Mouse (Mus musculus) heart, embryonic 13.5 days (tissue): ENCODE measurements around the gene Atg10. TPM values are rescaled to one million over a fixed set of nuclear protein-coding genes. Genes with fewer than 3 reads are reported as not detected.

Source experiments
- ATAC-seq: fragments of 200-750 bp; cut with Nextera tagmentation; 2 replicates; pipeline ENCODE4 v1.8.0; 2017; ENCODE audit warnings: moderate TSS enrichment; ENCODE audit not compliant: insufficient number of reproducible peaks, low FRiP score, low TSS enrichment; ENCODE audit errors: extremely low read depth
- H3K27ac ChIP-seq: fragments of 300-500 bp; sonication (generic); replicated peaks from 2 replicates; pipeline ENCODE4 v1.5.1; 2015; ENCODE audit warnings: moderate library complexity, mild to moderate bottlenecking, inconsistent platforms
- H3K27me3 ChIP-seq: fragments of 300-500 bp; sonication (generic); replicated peaks from 2 replicates; pipeline ENCODE4 v1.6.1; 2015; ENCODE audit warnings: mild to moderate bottlenecking, inconsistent platforms
- H3K36me3 ChIP-seq: fragments of 300-500 bp; sonication (generic); 2 replicates; pipeline ENCODE4 v1.6.1; 2015; ENCODE audit warnings: mild to moderate bottlenecking, inconsistent platforms
- H3K4me1 ChIP-seq: fragments of 300-500 bp; sonication (generic); 2 replicates; pipeline ENCODE4 v1.6.1; 2015; ENCODE audit warnings: inconsistent platforms
- H3K4me2 ChIP-seq: fragments of 300-500 bp; sonication (generic); 2 replicates; pipeline ENCODE4 v1.6.1; 2015; ENCODE audit warnings: inconsistent platforms, mild to moderate bottlenecking, moderate library complexity
- H3K4me3 ChIP-seq: fragments of 300-500 bp; sonication (generic); 2 replicates; pipeline ENCODE4 v1.5.1; 2015; ENCODE audit warnings: moderate library complexity, mild to moderate bottlenecking, inconsistent platforms
- H3K9ac ChIP-seq: fragments of 300-500 bp; sonication (generic); 2 replicates; pipeline ENCODE4 v1.6.1; 2015; ENCODE audit warnings: inconsistent platforms, mild to moderate bottlenecking, moderate library complexity
- H3K9me3 ChIP-seq: fragments of 300-500 bp; sonication (generic); 2 replicates; pipeline ENCODE4 v1.6.1; 2016; ENCODE audit warnings: inconsistent platforms
- WGBS: fragments of 180-500 bp; shearing (Covaris S2); methylation state at CpG from one replicate; pipeline ENCODE4 v1.1.7; 2015; ENCODE audit warnings: mixed read lengths; 5-methylcytosine and 5-hydroxymethylcytosine counted together
- polyA plus RNA-seq: library from polyadenylated mRNA; unstranded; fragments of >200 nt; fragmentation: Nextera tagmentation; extraction: Ambion mirVana; gene quantifications from 2 replicates; pipeline ENCODE4 v1.2.1, GENCODE M21; 2015

Gene Atg10
- polyA plus RNA-seq, 1 experiment from 2014 or later, result 21.6 TPM

GRCm38 (mm10) chr13:91212958-91213357 lies 10.8 kb downstream of the Atg10 start:
- H3K4me3 ChIP-seq, result no peak overlapping the region
- no peak for ATAC-seq
- H3K27me3 ChIP-seq, result no peaks in the 10 kb centered on the region
- no peak overlapping the region for H3K9ac ChIP-seq
- no peak overlapping the region for H3K4me2 ChIP-seq
- H3K27ac ChIP-seq, result no peak overlapping the region
- peaks cover 28% of the 10 kb centered on the region for H3K36me3 ChIP-seq
- WGBS, result 73% methylated on average over 8 of the region's 8 CpGs
- no peaks in the 10 kb centered on the region for H3K9me3 ChIP-seq
- peaks cover 5% of the 10 kb centered on the region; the same call in 1 of the 2 replicates for H3K4me1 ChIP-seq

GRCm38 (mm10) chr13:91206237-91206636 lies 17.5 kb downstream of the Atg10 start:
- peaks cover 13% of the 10 kb centered on the region; the same call in 1 of the 2 replicates for H3K36me3 ChIP-seq

GRCm38 (mm10) chr13:91202564-91202963 lies 21.2 kb downstream of the Atg10 start:
- Histone ChIP-seq H3K9ac (no peak overlapping the region), H3K27me3 (no peaks in the 10 kb centered on the region), H3K27ac (no peak overlapping the region), H3K4me1 (no peaks in the 10 kb centered on the region), H3K36me3 (peaks cover 17% of the 10 kb centered on the region), H3K4me3 (no peak overlapping the region), H3K9me3 (no peaks in the 10 kb centered on the region), H3K4me2 (no peak overlapping the region)
- 71% methylated on average over 7 of the region's 7 CpGs for WGBS
- ATAC-seq, result no peak

More at GRCm38 (mm10) chr13:91206237-91206636, 17.5 kb downstream of the Atg10 start:
- WGBS, result 71% methylated on average over 5 of the region's 5 CpGs
- H3K9ac ChIP-seq, result no peak overlapping the region
- ATAC-seq, result no peak
- H3K27ac ChIP-seq, result no peak overlapping the region
- no peak overlapping the region for H3K4me3 ChIP-seq
- H3K4me2 ChIP-seq, result no peak overlapping the region
- H3K9me3 ChIP-seq, result no peaks in the 10 kb centered on the region
- no peaks in the 10 kb centered on the region for H3K4me1 ChIP-seq
- H3K27me3 ChIP-seq, result no peaks in the 10 kb centered on the region

- Histone ChIP-seq H3K27me3 (no peaks in the 10 kb centered on the region), H3K9me3 (no peaks in the 10 kb centered on the region), H3K4me3 (no peak overlapping the region), H3K36me3 (no peaks in the 10 kb centered on the region), H3K4me2 (no peak overlapping the region), H3K27ac (no peak overlapping the region), H3K9ac (no peak overlapping the region), H3K4me1 (0 out of 2 replicates have a peak, but pooled peaks cover 4% of the 10 kb centered on the region)
- ATAC-seq, result no peak
- 86% methylated on average over 13 of the region's 13 CpGs for WGBS
Observed at GRCm38 (mm10) chr13:91187378-91188234, 36.2 kb downstream of the Atg10 start.

GRCm38 (mm10) chr13:91185248-91185867 lies 38.4 kb downstream of the Atg10 start:
- Histone ChIP-seq H3K4me3 (no peak overlapping the region), H3K4me2 (no peak overlapping the region), H3K9ac (no peak overlapping the region), H3K4me1 (0 out of 2 replicates have a peak, but pooled peaks cover 4% of the 10 kb centered on the region), H3K27me3 (no peaks in the 10 kb centered on the region), H3K9me3 (no peaks in the 10 kb centered on the region), H3K36me3 (no peaks in the 10 kb centered on the region), H3K27ac (no peak overlapping the region)
- no peak for ATAC-seq
- WGBS, result 47% methylated on average over 3 of the region's 3 CpGs

GRCm38 (mm10) chr13:91184226-91184625 lies 39.5 kb downstream of the Atg10 start:
- Histone ChIP-seq H3K27ac (no peak overlapping the region), H3K4me1 (0 out of 2 replicates have a peak, but pooled peaks cover 12% of the 10 kb centered on the region), H3K4me2 (no peak overlapping the region), H3K9me3 (no peaks in the 10 kb centered on the region), H3K27me3 (no peaks in the 10 kb centered on the region), H3K9ac (no peak overlapping the region), H3K4me3 (no peak overlapping the region), H3K36me3 (no peaks in the 10 kb centered on the region)
- no peak for ATAC-seq
- 71% methylated on average over 3 of the region's 3 CpGs for whole genome bisulfite sequencing

- no peaks in the 10 kb centered on the region for H3K9me3 ChIP-seq
- ATAC-seq, result no peak
- no peak overlapping the region for H3K4me3 ChIP-seq
- WGBS, result 81% methylated on average over 8 of the region's 8 CpGs
- H3K4me2 ChIP-seq, result no peak overlapping the region
- H3K9ac ChIP-seq, result no peak overlapping the region
- 0 out of 2 replicates have a peak, but pooled peaks cover 10% of the 10 kb centered on the region for H3K4me1 ChIP-seq
- no peaks in the 10 kb centered on the region for H3K36me3 ChIP-seq
- H3K27me3 ChIP-seq, result no peaks in the 10 kb centered on the region
- no peak overlapping the region for H3K27ac ChIP-seq
Observed at GRCm38 (mm10) chr13:91180364-91180763, 43.4 kb downstream of the Atg10 start.

- no peak overlapping the region for H3K4me3 ChIP-seq
- H3K4me2 ChIP-seq, result no peak overlapping the region
- no peaks in the 10 kb centered on the region for H3K27me3 ChIP-seq
- H3K36me3 ChIP-seq, result no peaks in the 10 kb centered on the region
- WGBS, result 69% methylated on average over 8 of the region's 8 CpGs
- no peak overlapping the region for H3K9ac ChIP-seq
- H3K27ac ChIP-seq, result no peak overlapping the region
- no peak for ATAC-seq
- 0 out of 2 replicates have a peak, but pooled peaks cover 8% of the 10 kb centered on the region for H3K4me1 ChIP-seq
- H3K9me3 ChIP-seq, result no peaks in the 10 kb centered on the region
Observed at GRCm38 (mm10) chr13:91179174-91179899, 44.4 kb downstream of the Atg10 start.

- H3K4me3 ChIP-seq, result no peak overlapping the region
- H3K9me3 ChIP-seq, result no peaks in the 10 kb centered on the region
- no peak overlapping the region for H3K4me2 ChIP-seq
- H3K27me3 ChIP-seq, result no peaks in the 10 kb centered on the region
- 0 out of 2 replicates have a peak, but pooled peaks cover 8% of the 10 kb centered on the region for H3K4me1 ChIP-seq
- 71% methylated on average over 9 of the region's 9 CpGs for WGBS
- H3K36me3 ChIP-seq, result no peaks in the 10 kb centered on the region
- H3K9ac ChIP-seq, result no peak overlapping the region
- no peak overlapping the region for H3K27ac ChIP-seq
- no peak for ATAC-seq
Observed at GRCm38 (mm10) chr13:91178428-91179160, 45.2 kb downstream of the Atg10 start.

GRCm38 (mm10) chr13:91175347-91175746 lies 48.4 kb downstream of the Atg10 start:
- Histone ChIP-seq H3K27ac (no peak overlapping the region), H3K4me2 (no peak overlapping the region), H3K27me3 (no peaks in the 10 kb centered on the region), H3K9me3 (no peaks in the 10 kb centered on the region), H3K4me3 (no peak overlapping the region), H3K9ac (no peak overlapping the region), H3K4me1 (0 out of 2 replicates have a peak, but pooled peaks cover 7% of the 10 kb centered on the region), H3K36me3 (no peaks in the 10 kb centered on the region)
- no peak for ATAC-seq
- WGBS, result 65% methylated on average over 3 of the region's 3 CpGs
